Mouse (Mus musculus) left cerebral cortex, adult 9 months (tissue): Measurements from ENCODE around the gene Msmb.
A peak's percentile ranks its signal among the peaks of the same experiment; 100 is the strongest.

Experiments used
- DNase-seq, 2 experiments: peaks; one replicate each; pipeline ENCODE4 v3.0.0; 2022; ENCODE audit warnings: low spot score in 2 of 2

Msmb gene

DNA sequence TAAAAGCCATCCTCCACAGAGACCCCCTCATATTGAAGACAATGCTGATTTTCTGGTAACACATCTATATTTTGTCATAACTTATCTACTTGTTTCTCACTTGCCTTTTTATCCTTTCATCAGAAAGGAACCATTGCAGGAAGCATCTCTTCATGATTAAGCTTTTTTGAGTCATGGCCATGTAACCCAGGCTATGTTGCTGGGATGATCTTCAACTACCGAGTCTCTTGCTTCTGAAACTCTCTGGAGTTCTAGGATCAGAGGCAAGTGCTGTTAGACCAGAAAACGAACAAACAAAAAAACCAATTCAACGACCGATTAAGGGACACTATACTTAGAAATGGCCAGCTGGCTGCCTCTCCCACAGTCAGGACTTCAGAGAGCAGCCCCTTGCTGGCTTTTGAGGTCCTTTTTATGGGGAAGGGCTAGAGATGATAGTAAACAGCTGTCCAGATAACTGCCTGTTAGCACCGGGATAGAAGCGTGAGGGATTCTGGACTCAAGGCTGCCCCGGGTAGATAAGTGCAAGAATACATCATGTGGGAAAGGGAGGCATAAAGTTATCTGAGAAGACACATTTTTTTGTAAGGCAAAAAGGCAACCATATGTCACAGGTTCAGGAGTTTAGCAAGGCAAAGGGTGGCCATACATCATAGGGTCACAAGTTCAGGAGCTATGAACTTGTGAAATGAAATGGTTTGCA is 4.1 kb downstream of the Msmb start:
- no peak for DNase-seq

DNA sequence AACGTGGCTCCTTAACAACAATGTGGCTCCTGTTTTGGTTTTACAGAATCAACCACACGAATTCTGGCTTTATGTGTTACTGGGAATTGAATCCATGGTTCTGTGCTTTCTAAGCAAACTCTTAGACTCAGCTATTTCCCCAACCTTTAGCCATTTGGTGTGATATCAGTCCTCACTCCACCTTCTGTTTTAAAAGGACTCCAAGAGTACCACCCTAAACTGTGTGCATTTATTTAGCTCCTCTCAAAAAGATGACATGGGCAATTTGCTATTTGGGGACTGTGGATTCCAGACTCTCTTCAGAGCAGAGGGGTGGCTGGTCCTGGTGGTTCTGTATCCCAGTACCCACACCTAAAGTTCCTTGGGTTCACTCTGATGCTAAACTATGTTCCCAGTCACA is 4.8 kb downstream of the Msmb start:
- DNase-seq = no peak

DNA sequence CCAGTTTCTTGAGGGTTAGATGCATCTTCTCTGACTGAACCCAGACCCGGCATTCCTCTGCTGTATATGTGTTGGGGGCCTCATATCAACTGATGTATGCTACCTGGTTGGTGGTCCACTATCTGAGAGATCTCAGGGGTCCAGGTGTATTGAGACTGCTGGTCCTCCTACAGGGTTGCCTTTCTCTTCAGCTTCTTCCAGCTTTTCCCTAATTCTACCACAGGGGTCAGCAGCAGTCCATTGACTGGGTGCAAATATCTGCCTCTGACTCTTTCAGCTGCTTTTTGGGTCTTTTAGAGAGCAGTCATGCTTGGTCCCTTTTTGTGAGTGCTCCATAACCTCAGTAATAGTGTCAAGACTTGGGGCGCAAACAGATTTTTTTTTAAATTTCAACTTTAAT is 9.0 kb downstream of the Msmb start:
- no peak for DNase-seq

DNA sequence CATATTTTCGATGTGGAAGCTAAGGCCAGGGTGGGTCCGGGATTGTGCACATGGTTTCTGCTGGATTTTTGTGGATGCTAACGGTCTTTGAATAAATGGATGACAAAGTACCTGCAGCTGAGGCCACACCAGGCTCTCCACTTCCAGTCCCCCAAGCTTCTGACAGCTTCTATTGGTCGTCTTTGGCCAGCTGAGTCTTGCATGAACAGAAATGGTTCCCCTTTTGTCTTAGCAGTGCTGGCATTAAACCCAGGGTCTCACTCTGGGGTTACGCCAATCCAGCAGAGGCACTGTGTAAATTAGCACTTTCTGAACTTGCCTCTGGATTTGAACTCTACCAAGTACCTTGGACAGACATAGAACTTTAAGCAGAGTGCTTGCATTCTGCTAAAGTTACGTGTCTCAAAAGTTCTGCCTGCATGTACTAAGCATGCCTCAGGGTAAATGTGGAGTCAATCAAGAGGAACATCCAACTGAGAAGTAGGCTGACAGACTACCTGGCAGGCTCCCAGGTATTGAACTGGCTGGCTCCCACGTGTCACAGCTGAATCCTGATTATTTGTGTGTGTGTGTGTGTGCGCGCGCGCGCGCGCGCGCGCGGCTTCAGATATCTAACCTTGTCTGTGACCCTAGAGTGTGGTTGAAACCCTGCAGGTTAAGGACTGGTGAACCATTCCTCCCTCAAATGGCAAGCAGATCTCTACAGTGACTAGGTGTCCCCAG is 10.6 kb downstream of the Msmb start:
- no peak for DNase-seq

DNA sequence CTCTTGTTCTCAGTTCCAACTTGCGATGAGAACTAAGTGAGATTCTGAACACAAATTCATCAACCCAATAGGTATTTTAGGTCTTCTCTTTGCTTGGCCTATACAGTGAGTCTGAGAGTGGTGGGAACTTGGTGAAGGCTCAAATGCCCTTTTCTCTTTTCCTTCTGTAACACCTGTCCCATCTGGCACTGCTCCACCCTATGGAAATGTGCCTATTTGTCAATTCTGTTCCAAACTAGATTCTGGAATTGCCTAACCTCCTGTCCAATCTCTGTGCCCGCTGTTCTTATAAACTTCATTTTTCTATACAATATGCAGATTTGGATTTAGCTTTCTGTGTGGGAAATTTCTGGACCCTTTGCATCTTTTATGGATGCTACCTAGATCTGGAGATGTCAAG is 11.3 kb downstream of the Msmb start:
- no peak for DNase-seq

DNA sequence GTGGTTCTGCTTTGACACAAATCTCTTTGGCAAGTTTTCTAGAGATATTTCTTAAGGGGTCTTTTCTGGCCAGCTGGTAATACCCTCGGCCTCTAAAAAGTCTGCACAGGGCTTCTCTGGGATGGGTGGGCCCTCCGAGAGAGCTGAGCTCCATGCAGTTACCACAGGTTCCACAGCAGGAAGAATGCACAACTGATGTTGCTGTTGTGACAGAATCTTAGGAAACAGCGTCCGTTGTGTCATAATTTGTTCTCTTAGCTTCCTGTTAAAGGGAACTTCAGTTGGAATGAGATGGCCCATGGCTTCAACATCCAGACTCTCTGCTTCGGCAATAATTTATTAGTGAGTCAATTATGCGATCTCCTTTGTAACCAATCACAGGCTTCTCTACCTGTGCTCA is 12.9 kb downstream of the Msmb start:
- no peak for DNase-seq

DNA sequence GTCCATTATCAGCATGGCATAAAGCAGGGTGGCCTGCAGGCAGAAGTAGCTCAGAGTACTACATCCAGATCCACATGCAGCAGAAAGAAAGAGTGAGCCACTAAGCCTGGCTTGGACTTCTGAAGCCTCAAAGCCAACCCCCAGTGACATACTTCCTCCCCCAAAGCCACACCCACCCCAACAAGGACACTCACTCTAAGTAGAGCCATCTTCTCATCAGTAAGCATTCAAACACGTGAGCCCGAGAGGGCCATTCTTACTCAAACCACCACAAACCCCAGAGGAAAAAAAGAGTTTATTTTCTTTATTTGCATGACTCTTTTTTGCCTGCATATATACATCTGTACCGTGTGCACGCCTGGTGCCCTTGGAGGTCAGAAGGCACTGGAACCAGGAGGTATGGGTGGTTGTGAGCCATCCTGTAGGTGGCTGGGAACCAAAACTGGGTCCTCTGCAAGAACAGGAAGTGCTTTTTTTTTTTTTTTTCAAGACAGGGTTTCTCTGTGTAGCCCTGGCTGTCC is 17.4 kb downstream of the Msmb start:
- DNase-seq = no peak

DNA sequence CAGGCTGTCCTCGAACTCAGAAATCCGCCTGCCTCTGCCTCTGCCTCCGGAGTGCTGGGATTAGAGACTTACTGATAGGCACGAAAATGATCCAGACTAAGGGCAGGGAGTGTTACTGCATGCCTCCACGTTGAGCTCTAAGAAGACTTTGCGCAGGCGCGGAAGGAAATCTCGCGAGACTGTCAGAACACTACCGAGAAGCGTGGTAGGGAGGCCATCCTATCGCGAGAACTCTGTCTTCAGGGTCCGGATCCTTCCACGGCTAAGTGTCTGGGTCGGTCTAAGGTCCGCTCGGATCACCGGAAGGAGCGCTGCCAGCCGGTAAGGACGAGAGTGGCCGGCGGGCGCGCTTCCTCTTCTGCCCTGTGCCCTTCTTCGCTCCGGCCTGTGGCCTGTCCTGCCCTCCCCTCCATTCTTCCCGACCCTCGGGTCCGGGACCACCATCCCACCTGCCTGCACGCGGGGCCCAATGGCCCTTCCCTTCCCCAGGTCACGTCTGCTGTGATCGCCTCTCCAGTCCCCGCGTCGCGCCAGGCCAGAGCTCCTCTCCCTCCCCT is 17.9 kb downstream of the Msmb start, which contains the start of gene Ncoa4:
Gene Ncoa4, plus strand, starts transcription at position 176 of the 557 bp plus-strand sequence.
- DNase-seq = peak; percentile 94 to 99

DNA sequence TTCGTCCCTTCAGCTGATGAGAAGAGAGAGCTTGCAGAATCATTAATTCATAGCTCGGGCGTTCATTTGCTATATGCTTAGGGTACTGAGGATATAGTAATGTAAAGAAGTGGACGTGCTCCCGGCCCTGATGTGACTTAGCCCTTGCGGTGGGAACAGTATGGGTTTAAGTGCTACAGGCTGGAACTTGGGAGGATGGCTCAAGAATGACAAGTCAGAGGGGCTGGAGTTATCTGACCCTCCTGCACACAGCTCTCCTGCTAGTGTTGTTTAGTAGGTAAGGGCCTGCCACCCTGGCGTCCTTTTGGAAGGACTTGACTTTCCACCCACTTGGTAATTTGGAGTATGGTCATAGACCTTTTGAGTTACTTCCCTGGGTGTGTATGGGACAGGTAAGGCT is 18.7 kb downstream of the Msmb start:
- DNase-seq = no peak

DNA sequence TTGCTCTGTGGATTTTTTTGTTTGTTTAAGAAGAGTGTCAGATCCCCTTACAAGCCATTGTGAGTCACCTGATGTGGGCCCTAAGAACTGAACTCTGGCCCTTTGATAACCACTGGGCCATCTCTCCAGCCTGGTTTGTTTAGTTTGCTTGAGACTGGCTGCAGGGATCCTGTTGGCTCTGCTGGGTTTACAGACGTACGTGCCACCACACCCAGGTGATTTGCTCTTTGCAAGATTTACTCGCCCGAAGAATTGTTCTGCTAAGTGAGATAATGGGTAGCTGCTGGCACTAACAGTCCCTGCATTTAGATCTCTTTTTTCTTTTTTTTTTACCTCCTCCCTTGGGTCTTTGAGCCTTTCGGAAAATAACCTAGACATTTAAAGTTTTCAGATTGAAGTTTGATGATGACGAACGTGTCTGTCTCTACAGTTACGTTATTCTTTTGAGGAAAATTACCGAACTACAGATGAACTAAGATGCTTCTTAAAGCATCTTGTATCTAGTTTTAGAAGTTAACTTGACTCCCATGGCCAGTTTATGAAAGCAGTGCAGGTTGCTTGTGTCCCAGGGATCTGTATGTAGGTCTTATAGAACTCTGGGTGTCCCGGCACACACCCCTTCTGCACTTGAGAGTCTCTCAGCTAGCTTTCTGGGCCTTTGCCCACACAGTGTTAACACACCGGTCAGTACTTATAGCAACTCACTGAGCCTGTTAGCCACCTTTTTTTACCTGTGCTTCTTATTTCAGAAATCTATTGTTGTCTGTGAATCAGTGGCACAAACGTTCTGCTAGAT is 19.5 kb downstream of the Msmb start:
- no peak for DNase-seq

DNA sequence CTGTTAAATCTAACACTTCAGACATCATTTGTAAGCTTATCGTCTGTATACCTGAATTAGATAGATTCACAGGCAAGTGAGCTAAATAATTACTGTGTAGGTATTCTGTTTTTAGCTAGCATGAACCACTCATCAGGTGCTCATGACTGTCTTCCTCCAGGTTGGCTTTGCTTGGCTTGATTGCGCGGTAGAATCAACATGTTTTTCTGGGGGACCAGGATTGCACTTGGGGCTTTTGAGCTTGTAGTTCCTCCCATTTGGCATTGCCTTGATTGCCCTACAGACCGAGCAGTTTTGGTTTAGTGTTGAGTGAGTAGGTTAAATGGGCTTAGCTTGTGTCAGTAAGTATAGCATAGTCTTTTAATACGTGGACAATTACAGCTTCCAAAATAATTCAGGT is 20.4 kb downstream of the Msmb start:
- no peak for DNase-seq

DNA sequence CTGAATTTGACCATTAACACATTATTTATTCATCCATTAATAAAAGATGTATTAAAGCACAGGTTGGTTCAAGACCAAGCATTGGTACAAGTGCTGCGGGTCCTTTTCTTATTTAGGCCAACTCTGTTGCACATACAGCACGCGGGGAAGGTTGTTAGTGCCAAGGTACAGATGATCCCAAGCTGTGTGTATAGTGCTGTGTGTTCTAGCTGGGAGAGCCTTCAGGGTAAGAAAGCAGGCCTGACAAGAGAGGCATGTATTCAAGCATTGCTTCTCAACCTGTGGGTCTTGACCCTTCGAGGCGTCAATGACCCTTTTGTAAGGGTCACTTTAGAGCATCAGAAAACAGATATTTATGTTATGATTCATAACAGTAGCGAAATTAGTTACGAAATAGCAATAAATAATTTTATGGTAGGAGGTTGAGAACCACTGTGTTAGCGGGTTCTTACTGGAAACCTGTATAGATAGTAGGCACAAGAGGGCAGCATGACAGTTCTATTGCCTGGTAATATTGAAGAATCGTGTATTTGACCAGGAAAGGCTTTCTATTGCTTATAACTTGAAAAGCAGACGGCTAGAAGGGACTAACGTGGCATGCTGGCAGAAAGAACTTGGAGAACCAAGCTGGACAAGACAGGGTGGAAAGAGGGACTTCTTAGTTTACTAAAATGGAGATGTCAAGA is 21.5 kb downstream of the Msmb start:
- DNase-seq = no peak

DNA sequence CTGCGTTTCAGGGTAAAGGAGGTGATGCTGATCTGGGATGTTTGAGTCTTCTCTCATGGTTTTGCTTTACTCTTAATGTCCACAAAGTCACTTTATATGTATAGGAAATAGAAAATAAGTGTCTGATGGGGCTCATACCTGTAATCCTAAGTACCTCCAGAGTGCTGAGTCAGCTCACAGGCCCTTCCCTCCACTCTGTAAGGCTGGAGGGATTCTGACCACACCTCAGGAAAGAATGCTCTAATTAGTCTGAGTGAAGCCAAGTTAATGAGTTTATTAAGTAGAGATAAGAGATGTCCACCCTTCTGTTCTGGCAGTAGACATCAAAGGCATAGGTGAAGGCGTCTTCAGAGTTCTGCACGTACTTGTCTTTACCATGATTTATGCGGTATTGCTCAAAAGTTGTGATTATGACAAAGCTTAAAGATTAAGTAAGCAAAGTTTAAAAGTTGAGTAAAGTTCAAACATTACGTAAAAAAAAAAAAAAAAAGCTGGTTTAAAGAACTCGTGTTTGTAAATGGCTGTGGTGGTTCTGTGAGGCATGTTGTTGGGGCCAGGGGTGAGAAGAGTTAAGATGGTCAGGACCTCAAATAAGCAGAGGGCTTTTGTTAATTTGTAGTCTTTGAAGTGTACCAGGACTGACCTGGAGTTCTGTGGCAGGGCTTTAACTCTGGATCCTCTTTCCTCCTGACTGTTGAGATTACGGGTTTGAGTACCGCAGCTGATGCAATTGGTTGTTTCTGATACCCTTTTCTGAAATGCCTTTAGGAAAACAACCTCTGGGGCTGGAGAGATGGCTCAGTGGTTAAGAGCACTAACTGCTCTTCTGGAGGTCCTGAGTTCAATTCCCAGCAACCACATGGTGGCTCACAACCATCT is 22.6 kb downstream of the Msmb start:
- no peak for DNase-seq

DNA sequence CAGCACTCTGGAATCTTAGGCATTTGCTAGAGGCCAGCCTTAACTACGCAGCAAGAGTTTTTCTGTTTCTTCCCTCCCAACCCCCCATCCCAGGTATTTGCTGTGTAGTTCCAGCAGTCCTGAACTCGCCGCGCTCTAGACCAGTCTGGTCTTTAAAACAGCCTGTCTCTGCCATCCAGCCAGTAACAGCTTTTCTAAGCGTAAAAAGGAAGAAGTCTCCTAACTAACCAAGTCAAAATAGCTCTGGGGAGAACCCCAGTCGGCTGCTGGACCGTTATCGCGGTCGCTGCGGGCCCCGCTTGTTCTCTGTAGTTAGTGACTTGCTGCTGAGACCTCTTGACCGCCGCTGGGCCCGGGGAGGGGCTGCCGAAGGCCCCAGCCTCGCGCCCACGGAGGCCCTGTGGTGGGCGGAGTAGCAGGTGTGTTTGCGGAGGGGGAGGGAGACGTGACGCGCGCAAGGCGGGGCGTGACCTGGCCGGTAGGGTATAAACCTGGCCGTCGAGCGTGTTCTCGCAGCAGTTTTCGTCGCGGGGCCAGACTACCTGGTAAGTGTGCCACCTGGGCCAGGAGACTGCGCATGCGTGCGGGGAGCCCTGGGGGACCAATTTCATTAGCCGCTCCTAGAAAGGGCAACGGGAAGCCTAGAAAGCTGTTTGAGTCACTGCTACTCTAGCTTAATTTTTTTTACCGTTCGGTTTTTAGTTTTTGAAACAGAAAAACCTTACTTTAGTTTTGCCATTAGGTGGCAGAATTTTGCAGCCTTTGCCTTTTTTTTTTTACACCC is 23.6 kb downstream of the Msmb start:
- DNase-seq = peak in 1 of 2 experiments; percentile 21

DNA sequence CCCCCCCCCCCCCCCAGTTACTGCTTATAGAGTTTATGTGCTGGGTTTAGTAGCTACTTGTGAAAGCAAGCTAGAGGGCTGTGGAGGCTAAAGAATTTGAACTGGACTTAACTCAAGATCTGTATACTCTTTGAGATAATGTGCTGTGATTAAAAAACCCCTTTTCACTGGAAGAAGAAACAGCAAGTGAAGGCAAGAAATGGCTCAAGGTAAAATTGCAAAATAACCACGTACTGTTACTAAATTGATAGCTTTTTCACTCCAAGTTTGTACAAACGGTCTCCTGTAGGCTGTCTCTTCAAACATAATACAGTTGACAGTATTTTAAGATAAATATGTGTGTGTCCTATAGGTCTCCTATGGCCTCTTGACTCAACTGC is 24.2 kb downstream of the Msmb start:
- DNase-seq = no peak

DNA sequence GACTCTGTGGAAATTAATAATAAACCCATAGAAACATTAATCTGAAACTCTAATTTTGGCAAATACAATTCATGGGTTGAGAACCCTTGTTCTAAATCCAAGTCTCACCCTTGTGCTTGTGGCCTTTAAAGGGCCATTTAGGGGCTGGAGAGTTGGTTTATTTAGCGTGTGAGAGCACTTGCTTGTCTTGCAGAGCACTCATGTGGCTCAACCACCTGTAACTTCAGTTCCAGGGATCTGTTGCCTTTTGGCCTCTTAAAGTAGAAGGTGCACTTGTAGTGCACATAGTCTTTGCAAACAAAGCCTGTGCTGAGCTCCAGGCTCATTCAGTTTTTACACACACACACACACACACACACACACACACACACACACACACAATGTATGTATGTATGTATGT is 25.0 kb downstream of the Msmb start:
- DNase-seq = no peak

DNA sequence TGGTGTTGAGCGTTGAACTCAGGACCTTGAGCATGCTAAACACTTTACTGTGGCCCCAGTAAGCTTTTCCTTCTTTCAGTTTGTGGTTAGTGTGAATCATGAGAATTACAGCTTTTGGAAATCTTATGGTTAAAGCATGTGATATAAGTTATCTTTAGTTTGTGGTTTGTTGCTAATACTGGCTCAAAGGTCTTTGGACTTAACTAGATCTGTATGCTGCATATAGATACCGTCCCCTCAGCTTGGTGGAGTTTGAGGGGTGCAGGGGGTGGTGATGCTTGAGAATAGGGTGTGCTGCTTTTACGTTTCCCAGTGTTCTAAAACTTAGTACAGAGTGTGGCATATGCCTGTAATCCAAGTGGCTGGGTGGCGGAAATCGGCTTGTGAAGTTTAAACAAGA is 25.5 kb downstream of the Msmb start:
- DNase-seq = no peak

DNA sequence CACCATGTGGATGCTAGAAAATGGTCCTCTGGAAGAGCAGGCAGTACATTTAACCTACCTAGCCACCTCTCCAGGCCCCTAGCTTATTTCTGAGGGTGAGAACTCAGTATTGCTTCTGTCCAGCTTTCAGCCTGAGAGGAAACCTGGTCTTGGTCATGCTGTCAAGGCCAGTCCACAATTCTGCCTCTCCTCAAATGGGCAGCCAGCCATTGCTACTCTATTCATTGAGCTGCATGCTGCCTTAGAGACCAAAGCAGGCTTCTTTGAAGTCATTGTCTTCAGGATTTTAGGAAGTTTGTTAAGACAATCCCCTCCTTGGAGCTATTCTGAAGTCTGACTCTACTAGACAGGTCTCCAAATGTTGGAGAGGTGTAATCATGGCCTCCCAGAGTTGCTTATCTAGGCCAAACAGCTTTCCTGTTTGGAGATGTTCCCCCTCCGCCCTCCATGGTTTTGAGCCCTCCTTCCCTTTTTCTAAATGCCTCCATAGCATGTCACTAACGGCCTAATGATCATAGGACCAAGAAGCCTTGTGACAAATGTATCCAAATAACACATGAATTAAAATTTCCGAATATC is 26.9 kb downstream of the Msmb start:
- DNase-seq = no peak

DNA sequence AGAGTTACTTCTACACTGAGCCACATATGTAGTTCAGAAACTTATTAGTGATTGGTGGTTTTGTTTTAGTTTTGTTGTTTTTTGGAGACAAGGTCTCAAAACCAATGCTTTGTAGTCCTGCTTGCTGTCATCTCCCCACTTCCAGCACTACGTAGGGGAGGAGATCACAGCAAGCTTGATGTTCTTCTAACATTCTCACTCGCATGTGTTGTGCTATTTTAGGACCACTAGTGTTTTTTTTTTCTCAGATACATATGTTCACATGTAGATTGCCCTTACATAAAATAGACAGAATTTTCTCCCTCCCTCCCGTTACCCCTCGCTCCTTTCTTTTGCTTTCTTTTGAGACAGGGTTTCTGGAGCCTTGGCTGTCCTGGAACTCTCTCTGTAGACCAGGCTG is 28.3 kb downstream of the Msmb start:
- no peak for DNase-seq
